Mouse (Mus musculus) myocyte (in vitro differentiated cells): ENCODE measurements at regions not wholly inside any gene's neighbourhood (a gene's known extent, or its start where the extent isn't known, plus 50 kb on each side); places are given as distances from the start of the nearest gene placed in this dataset.

Experiments used
- CEBPB ChIP-seq: IDR thresholded peaks from 2 replicates; pipeline ENCODE4 v1.6.1; 2011; ENCODE audit warnings: mild to moderate bottlenecking, moderate library complexity; ENCODE audit not compliant: poor library complexity, insufficient read depth, severe bottlenecking
- E2F4 ChIP-seq: IDR thresholded peaks from one replicate; pipeline ENCODE4 v1.6.1; 2011; ENCODE audit warnings: mild to moderate bottlenecking, control low read depth, moderate library complexity; ENCODE audit not compliant: insufficient read depth
- MAX ChIP-seq: IDR thresholded peaks from one replicate; pipeline ENCODE4 v1.6.1; 2011; ENCODE audit warnings: low read depth, mild to moderate bottlenecking, control low read depth
- MYOD1 ChIP-seq, 3 experiments: IDR thresholded peaks; one replicate each; pipeline ENCODE4 v1.6.1; 2011; ENCODE audit warnings: control low read depth in 2 of 3, low read depth in 2 of 3, mild to moderate bottlenecking in 2 of 3, moderate library complexity in 1 of 3; ENCODE audit not compliant: insufficient read length in 2 of 3, control insufficient read depth in 1 of 3
- MYOG ChIP-seq, 3 experiments: IDR thresholded peaks; one replicate each; pipeline ENCODE4 v1.6.1; 2011; ENCODE audit warnings: control low read depth in 2 of 3, low read depth in 2 of 3, mild to moderate bottlenecking in 2 of 3; ENCODE audit not compliant: insufficient read length in 2 of 3, control insufficient read depth in 1 of 3, insufficient read depth in 1 of 3
- POLR2A ChIP-seq: IDR thresholded peaks from one replicate; pipeline ENCODE4 v1.6.1; 2011; ENCODE audit warnings: low read depth, mild to moderate bottlenecking, control low read depth, moderate library complexity; ENCODE audit not compliant: insufficient read length
- POLR2AphosphoS2 ChIP-seq: IDR thresholded peaks from one replicate; pipeline ENCODE4 v1.6.1; 2011; ENCODE audit warnings: low read depth, control low read depth; ENCODE audit not compliant: insufficient read length
- SRF ChIP-seq: IDR thresholded peaks from one replicate; pipeline ENCODE4 v1.6.1; 2011; ENCODE audit warnings: low read depth; ENCODE audit not compliant: control insufficient read depth, insufficient read length
- TCF12 ChIP-seq: IDR thresholded peaks from one replicate; pipeline ENCODE4 v1.6.1; 2011; ENCODE audit warnings: mild to moderate bottlenecking, control low read depth; ENCODE audit not compliant: poor library complexity, insufficient read depth, severe bottlenecking
- TCF3 ChIP-seq: IDR thresholded peaks from one replicate; pipeline ENCODE4 v1.6.1; 2011; ENCODE audit warnings: low read depth, control low read depth; ENCODE audit not compliant: insufficient read length
- USF1 ChIP-seq: IDR thresholded peaks from one replicate; pipeline ENCODE4 v1.6.1; 2011; ENCODE audit warnings: low read depth, mild to moderate bottlenecking, control low read depth, moderate library complexity

GRCm38 (mm10) chr1:107946204-107946939 is 356.6 kb downstream of the Serpinb8 start:
- TF ChIP-seq TCF3, result no peak
- no peak for TF ChIP-seq POLR2A
- TF ChIP-seq E2F4, result no peak
- no peak for TF ChIP-seq MAX
- TF ChIP-seq MYOG (IDR thresholded peaks at IDR 0.05; ENCODE audit: control insufficient read depth in 1 of 3, insufficient read depth in 1 of 3, insufficient read length in 2 of 3, low read depth in 2 of 3), result no peak
- no peak for TF ChIP-seq CEBPB
- TF ChIP-seq TCF12, result no peak
- no peak for TF ChIP-seq MYOD1 (IDR thresholded peaks at IDR 0.05; ENCODE audit: control insufficient read depth in 1 of 3, insufficient read length in 2 of 3, low read depth in 2 of 3)
- TF ChIP-seq SRF, result no peak
- no peak for TF ChIP-seq USF1
- TF ChIP-seq POLR2AphosphoS2, result no peak
